Mouse (Mus musculus): ENCODE measurements around the gene Sept9.

Gene Sept9

GRCm38 (mm10) chr11:117245846-117246245 is 46.4 kb downstream of the Sept9 start:
- no peak for ATAC-seq (ENCODE audit: low TSS enrichment)

GRCm38 (mm10) chr11:117246286-117246685 is 46.8 kb downstream of the Sept9 start:
- no peak for ATAC-seq (ENCODE audit: low TSS enrichment)

- no peak for ATAC-seq (ENCODE audit: low TSS enrichment)
Observed at GRCm38 (mm10) chr11:117246981-117247431, 47.5 kb downstream of the Sept9 start.

GRCm38 (mm10) chr11:117247541-117247940 is 48.1 kb downstream of the Sept9 start:
- no peak for ATAC-seq (ENCODE audit: low TSS enrichment)

GRCm38 (mm10) chr11:117248734-117249248 is 49.3 kb downstream of the Sept9 start:
- ATAC-seq (ENCODE audit: low TSS enrichment), result peak; percentile 68; the same call in 1 of the 2 replicates

GRCm38 (mm10) chr11:117249282-117249984 is 50.0 kb downstream of the Sept9 start:
- no peak for ATAC-seq (ENCODE audit: low TSS enrichment)

- ATAC-seq (ENCODE audit: low TSS enrichment), result no peak
Observed at GRCm38 (mm10) chr11:117249985-117250928, 50.8 kb downstream of the Sept9 start.

- ATAC-seq (ENCODE audit: low TSS enrichment), result no peak
Observed at GRCm38 (mm10) chr11:117251755-117252154, 52.3 kb downstream of the Sept9 start.

- ATAC-seq (ENCODE audit: low TSS enrichment), result peak; percentile 46
Observed at GRCm38 (mm10) chr11:117252846-117253245, 53.4 kb downstream of the Sept9 start.

- no peak for ATAC-seq (ENCODE audit: low TSS enrichment)
Observed at GRCm38 (mm10) chr11:117254161-117255107, 55.0 kb downstream of the Sept9 start.

- ATAC-seq (ENCODE audit: low TSS enrichment), result no peak
Observed at GRCm38 (mm10) chr11:117255108-117255489, 55.6 kb downstream of the Sept9 start.

GRCm38 (mm10) chr11:117256088-117256487 is 56.6 kb downstream of the Sept9 start:
- ATAC-seq (ENCODE audit: low TSS enrichment), result peak; percentile 24; the same call in 1 of the 2 replicates

GRCm38 (mm10) chr11:117256840-117257239 is 57.4 kb downstream of the Sept9 start:
- ATAC-seq (ENCODE audit: low TSS enrichment), result no peak

GRCm38 (mm10) chr11:117257266-117257665 is 57.8 kb downstream of the Sept9 start:
- ATAC-seq (ENCODE audit: low TSS enrichment), result no peak

- no peak for ATAC-seq (ENCODE audit: low TSS enrichment)
Observed at GRCm38 (mm10) chr11:117257842-117258241, 58.4 kb downstream of the Sept9 start.

- ATAC-seq (ENCODE audit: low TSS enrichment), result peak; percentile 64; the same call in 1 of the 2 replicates
Observed at GRCm38 (mm10) chr11:117259178-117259960, 59.9 kb downstream of the Sept9 start.

GRCm38 (mm10) chr11:117260631-117261030 is 61.2 kb downstream of the Sept9 start:
- ATAC-seq (ENCODE audit: low TSS enrichment), result no peak

GRCm38 (mm10) chr11:117263096-117263808 is 63.8 kb downstream of the Sept9 start:
- no peak for ATAC-seq (ENCODE audit: low TSS enrichment)

GRCm38 (mm10) chr11:117264162-117265021 is 64.9 kb downstream of the Sept9 start:
- no peak for ATAC-seq (ENCODE audit: low TSS enrichment)

Measured in frontal cortex, adult (tissue).